Mouse (Mus musculus): ENCODE data around the gene Adam17. TPM values are rescaled to one million over a fixed set of nuclear protein-coding genes. Genes with fewer than 3 reads are reported as not detected.

Adam17 gene
- polyA plus RNA-seq (2012; rRNA removed; ENCODE audit: low replicate concordance), result 17.9 and 52.7 TPM in 2 replicates

GRCm38 (mm10) chr12:21373100-21373819 lies at the start of gene Adam17:
TSS of gene Adam17 (minus strand) at chr12:21373632.

DNA sequence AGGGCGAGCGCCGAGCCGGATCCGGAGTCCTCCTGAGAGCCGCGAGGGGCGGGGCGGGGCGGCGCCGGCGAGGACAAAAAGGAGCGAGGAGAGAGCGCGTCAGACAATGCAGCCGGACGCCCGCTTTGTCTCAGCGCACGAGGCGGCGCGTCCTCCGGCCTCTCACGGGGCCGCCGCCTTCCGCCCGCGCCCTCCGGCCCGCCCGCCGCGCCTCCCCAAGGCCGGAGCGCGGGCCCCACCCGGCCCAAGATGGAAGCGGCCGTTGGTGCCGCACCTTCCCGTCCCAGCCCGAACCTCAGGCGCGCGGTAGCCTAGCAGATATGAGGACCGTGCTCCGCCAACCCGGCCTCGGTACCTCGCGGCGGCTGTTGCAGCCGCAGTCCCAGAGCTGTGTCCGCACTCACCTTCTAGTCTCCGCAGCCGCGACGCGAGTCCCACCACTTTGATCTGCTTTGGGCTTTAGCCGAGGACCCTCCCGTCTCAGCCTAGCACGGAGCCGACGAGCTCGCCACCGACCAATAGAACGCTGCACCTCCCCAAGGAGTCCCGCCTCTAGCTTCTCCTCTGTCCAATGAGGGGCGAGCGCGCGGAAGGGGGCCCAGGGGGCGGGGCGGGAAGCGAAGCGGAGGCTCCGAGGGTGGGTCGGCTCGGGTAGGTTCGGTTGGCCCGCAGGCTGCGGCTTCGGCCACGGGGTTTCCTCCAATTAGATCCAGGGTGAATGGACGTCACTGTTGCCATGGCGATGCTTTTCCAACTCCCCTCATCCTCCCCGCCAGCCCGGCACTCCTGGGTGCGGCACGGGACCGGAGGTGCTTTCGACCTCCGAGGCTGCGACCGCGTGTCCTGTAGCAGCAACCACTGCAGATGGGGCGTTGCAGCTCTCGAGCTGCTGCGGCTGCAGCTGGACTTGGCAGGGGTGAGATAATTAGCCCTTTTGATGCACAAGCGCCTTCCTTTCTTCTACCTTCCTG lies 44.0 kb upstream of the Adam17 start, which contains the start of gene Ywhaq:
Gene Ywhaq, minus strand, starts transcription at position 538 of the 971 bp plus-strand sequence.

GRCm38 (mm10) chr12:21315923-21316868 lies 57.2 kb downstream of the Adam17 start, which contains the start of gene Iah1:
TSS of gene Iah1 (plus strand) at chr12:21316389.

DNA sequence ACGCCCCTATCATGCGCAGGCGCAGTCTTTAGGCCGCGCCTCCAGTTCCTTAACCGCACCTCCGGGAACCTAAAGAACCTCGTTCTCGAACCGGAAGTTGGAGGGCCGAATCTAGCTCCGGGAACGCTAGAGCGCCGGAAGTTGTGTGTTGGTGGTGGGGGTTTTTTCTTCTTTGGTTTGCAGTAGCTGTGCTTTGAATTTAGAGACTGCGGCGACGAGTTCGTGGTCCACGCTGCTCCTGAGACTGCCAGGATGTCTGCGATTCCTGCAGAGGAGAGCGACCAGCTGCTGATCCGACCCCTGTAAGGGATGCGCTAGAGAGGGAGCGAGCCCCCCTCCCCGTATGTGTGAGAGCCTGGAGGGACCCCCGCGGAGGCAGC lies 87.2 kb downstream of the Adam17 start, which contains the start of gene Itgb1bp1:
Gene Itgb1bp1, minus strand, starts transcription at position 42 of the 380 bp plus-strand sequence.

DNA sequence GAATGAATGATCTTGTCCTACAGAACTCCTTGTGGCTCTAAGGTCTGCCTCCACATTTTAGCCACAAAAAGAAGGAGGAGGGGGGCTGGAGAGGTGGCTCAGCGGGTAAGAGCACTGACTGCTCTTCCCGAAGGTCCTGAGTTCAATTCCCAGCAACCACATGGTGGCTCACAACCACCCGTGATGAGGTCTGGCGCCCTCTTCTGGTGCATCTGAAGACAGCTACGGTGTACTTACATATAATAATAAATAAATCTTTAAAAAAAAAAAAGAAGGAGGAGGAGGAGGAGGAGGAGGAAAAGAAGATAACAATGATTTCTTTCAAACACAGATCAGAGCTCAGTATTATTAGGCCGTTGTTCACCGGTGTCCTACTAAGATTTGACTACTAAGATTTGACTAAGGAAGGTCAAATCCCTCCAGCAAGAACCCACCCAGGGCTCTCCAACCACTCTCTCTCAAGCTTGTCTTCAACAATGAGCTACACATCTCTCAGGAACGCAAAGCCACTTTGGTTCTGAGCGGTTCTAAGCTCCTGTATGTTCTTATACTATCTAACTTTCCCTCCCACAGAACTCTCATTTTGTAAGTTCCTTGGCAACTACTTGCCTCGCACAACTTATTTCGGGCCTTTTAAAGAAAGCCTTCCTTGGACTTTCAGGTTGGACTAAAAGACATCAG lies 88.5 kb downstream of the Adam17 start, which contains the start of gene Cpsf3:
Gene Cpsf3, plus strand, starts transcription at position 631 of the 681 bp plus-strand sequence.

Other genes starting within 250 kb of the Adam17 start
- 19.1 and 28.3 TPM in 2 replicates for gene Cpsf3, start 88.2 kb downstream of the Adam17 start, polyA plus RNA-seq (2012; rRNA removed; ENCODE audit: low replicate concordance)
- gene Itgb1bp1, start 87.3 kb downstream of the Adam17 start, polyA plus RNA-seq (2012; rRNA removed; ENCODE audit: low replicate concordance), result 13.8 and 26.9 TPM in 2 replicates
- 64.7 and 69.1 TPM in 2 replicates for gene Iah1, start 57.2 kb downstream of the Adam17 start, polyA plus RNA-seq (2012; rRNA removed; ENCODE audit: low replicate concordance)
- gene Ywhaq, start 44.0 kb upstream of the Adam17 start, polyA plus RNA-seq (2012; rRNA removed; ENCODE audit: low replicate concordance), result 53.1 and 61.5 TPM in 2 replicates